Mouse (Mus musculus): ENCODE measurements around the gene Vmn2r63. TPM values are rescaled to one million over a fixed set of nuclear protein-coding genes. Genes with fewer than 3 reads are reported as not detected.
"Not testable (repeated sequence)": the region's sequence is repeated elsewhere in the genome, so short reads cannot be mapped to it uniquely, and the experiment has no call there.

Vmn2r63 gene
- total RNA-seq (2015; ENCODE audit: low replicate concordance) (not detected in 2 replicates), total RNA-seq (2017; ENCODE audit: low replicate concordance) (not detected in 2 replicates)

GRCm38 (mm10) chr7:42933722-42934121 is at the start of gene Vmn2r63:
Gene Vmn2r63, minus strand, starts transcription at chr7:42933822.
- ATAC-seq (replicated peaks; ENCODE audit: low FRiP score, poor library complexity, severe bottlenecking): not testable (repeated sequence)

DNA sequence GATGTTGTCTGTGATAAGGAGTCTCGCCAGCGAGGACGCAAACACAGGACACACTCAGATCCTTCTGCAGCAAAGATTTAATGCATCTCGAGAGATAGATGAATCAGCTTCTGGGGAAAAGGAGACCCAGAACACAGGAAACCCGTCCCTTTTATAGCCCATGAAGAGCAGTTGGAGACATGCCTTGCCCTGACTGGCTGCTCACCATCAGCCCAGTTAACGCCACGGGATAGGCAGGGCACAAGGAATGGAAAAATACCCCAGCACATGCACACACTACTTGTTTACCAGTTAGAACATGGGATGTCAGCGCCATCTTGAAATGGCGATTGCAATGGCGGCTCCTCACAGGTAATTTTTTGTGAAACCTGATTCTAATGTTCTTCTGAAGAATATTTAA is 47.1 kb upstream of the Vmn2r63 start:
- ATAC-seq (replicated peaks; ENCODE audit: low FRiP score, poor library complexity, severe bottlenecking): no peak

DNA sequence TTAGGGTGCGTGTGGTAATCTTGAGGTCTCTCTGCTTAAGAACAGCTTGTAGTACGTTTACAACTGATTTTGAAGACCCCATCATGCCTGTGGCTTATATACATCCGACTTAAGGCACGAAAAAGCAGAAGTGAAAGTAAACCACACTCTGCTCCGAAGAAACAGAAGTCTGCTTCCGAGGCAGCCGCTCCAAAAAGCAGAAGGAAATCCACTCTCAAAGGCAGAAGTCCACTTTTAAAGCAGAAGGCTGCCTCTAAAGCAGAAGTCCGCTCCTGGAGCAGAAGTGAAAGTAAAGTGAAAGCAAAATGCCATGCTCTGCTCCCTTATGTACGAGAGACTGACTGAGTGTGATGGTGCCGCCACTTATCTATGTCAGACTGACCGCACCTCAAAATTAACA is 46.5 kb upstream of the Vmn2r63 start:
- no peak for ATAC-seq (replicated peaks; ENCODE audit: low FRiP score, poor library complexity, severe bottlenecking)

GRCm38 (mm10) chr7:42965246-42965645 is 31.6 kb upstream of the Vmn2r63 start:
- ATAC-seq (replicated peaks; ENCODE audit: low FRiP score, poor library complexity, severe bottlenecking): no peak

DNA sequence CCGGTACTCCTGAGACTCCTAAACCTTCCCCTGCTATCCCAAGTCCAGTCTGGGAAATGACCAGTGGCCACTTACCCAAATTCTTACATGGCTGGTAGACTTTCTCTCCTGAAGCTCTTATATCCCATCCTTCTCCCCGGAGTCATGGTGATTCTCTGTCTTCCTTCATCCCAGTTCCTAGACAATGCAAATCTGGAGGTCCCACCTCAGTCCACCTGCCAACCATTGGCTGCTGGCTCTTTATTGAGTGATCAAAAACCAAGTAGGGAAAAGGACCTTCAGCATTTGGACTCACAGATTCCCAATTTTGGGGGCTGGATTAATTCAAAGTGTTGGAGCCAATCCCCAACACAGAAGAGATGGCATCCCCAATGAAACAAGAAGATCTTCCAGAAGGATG is 35.6 kb downstream of the Vmn2r63 start:
- not testable (repeated sequence) for ATAC-seq (replicated peaks; ENCODE audit: low FRiP score, poor library complexity, severe bottlenecking)

- no peak for ATAC-seq (replicated peaks; ENCODE audit: low FRiP score, poor library complexity, severe bottlenecking)
Measured at GRCm38 (mm10) chr7:42878090-42878489, 55.5 kb downstream of the Vmn2r63 start.

GRCm38 (mm10) chr7:42866801-42867458 is 66.7 kb downstream of the Vmn2r63 start, which contains the start of gene Gm2381:
Gene Gm2381, minus strand, starts transcription at chr7:42867234.
- not testable (repeated sequence) for ATAC-seq (replicated peaks; ENCODE audit: low FRiP score, poor library complexity, severe bottlenecking)

Other genes with a start within 250 kb of the Vmn2r63 start
- 1.7 and 1.8 TPM in 2 replicates for gene Zfp975, start 241.1 kb downstream of the Vmn2r63 start, total RNA-seq (2015; ENCODE audit: low replicate concordance)
- gene Zfp975, start 241.1 kb downstream of the Vmn2r63 start, total RNA-seq (2017; ENCODE audit: low replicate concordance): 0.51 TPM in 1 of 2 replicates, not detected in the other
- gene Gm17067, start 206.8 kb downstream of the Vmn2r63 start, total RNA-seq (2015; ENCODE audit: low replicate concordance): not detected in 2 replicates
- gene Gm17067, start 206.8 kb downstream of the Vmn2r63 start, total RNA-seq (2017; ENCODE audit: low replicate concordance): not detected in 2 replicates
- gene Vmn2r62, start 140.3 kb downstream of the Vmn2r63 start, total RNA-seq (2015; ENCODE audit: low replicate concordance): not detected in 2 replicates
- gene Vmn2r62, start 140.3 kb downstream of the Vmn2r63 start, total RNA-seq (2017; ENCODE audit: low replicate concordance): not detected in 2 replicates
- not detected in 2 replicates for gene Gm2381, start 66.6 kb downstream of the Vmn2r63 start, total RNA-seq (2015; ENCODE audit: low replicate concordance)
- gene Gm2381, start 66.6 kb downstream of the Vmn2r63 start, total RNA-seq (2017; ENCODE audit: low replicate concordance): not detected in 2 replicates
- gene Gm9268, start 84.9 kb upstream of the Vmn2r63 start, total RNA-seq (2015; ENCODE audit: low replicate concordance): not detected in 2 replicates
- not detected in 2 replicates for gene Gm9268, start 84.9 kb upstream of the Vmn2r63 start, total RNA-seq (2017; ENCODE audit: low replicate concordance)
- not detected in 2 replicates for gene Zfp936, start 180.4 kb upstream of the Vmn2r63 start, total RNA-seq (2015; ENCODE audit: low replicate concordance)
- not detected in 2 replicates for gene Zfp936, start 180.4 kb upstream of the Vmn2r63 start, total RNA-seq (2017; ENCODE audit: low replicate concordance)

Data from erythroid progenitor cell, adult 5-6 weeks (primary cell).